Mouse (Mus musculus) midbrain, embryonic 14.5 days (tissue): Measurements from ENCODE around the gene Frs2. TPM values are rescaled to one million over a fixed set of nuclear protein-coding genes. Genes with fewer than 3 reads are reported as not detected.
A peak's percentile ranks its signal among the peaks of the same experiment; 100 is the strongest.

Experiments
- ATAC-seq: fragments of 200-750 bp; cut with Nextera tagmentation; 2 replicates; pipeline ENCODE4 v1.8.0; 2017; ENCODE audit warnings: moderate number of reproducible peaks, moderate library complexity; ENCODE audit not compliant: low FRiP score, low TSS enrichment
- DNase-seq: peaks from one replicate; pipeline ENCODE4 v3.0.0-alpha.2; 2015
- H3K27ac ChIP-seq: fragments of 300-500 bp; sonication (generic); replicated peaks from 2 replicates; pipeline ENCODE4 v1.5.1; 2014; ENCODE audit warnings: mild to moderate bottlenecking, low read depth, low read length, moderate library complexity
- H3K27me3 ChIP-seq: fragments of 300-500 bp; sonication (generic); 2 replicates; pipeline ENCODE4 v1.6.1; 2014; ENCODE audit warnings: low read length, control low read depth, mixed read lengths; ENCODE audit not compliant: control insufficient read depth, insufficient read depth
- H3K36me3 ChIP-seq: fragments of 300-500 bp; sonication (generic); 2 replicates; pipeline ENCODE4 v1.6.1; 2014; ENCODE audit warnings: low read length, control low read depth; ENCODE audit not compliant: control insufficient read depth, insufficient read depth
- H3K4me1 ChIP-seq: fragments of 300-500 bp; sonication (generic); 2 replicates; pipeline ENCODE4 v1.6.1; 2014; ENCODE audit warnings: mild to moderate bottlenecking, antibody characterized with exemption, low read length, control low read depth; ENCODE audit not compliant: control insufficient read depth, insufficient read depth
- H3K4me2 ChIP-seq: fragments of 300-500 bp; sonication (generic); 2 replicates; pipeline ENCODE4 v1.6.1; 2014; ENCODE audit warnings: mild to moderate bottlenecking, low read length, moderate library complexity
- H3K4me3 ChIP-seq: fragments of 300-500 bp; sonication (generic); replicated peaks from 2 replicates; pipeline ENCODE4 v1.5.1; 2014; ENCODE audit warnings: low read depth, low read length
- H3K9ac ChIP-seq: fragments of 300-500 bp; sonication (generic); replicated peaks from 2 replicates; pipeline ENCODE4 v1.6.1; 2014; ENCODE audit warnings: mild to moderate bottlenecking, low read length, moderate library complexity
- H3K9me3 ChIP-seq: fragments of 300-500 bp; sonication (generic); 2 replicates; pipeline ENCODE4 v1.6.1; 2016; ENCODE audit warnings: low read length, control low read depth, mixed read lengths; ENCODE audit not compliant: control insufficient read depth
- WGBS: fragments of 180-500 bp; shearing (Covaris S2); extraction: QIAGEN DNeasy Blood & Tissue Kit; methylation state at CpG from one replicate; pipeline ENCODE4 v1.1.7; 2014; 5-methylcytosine and 5-hydroxymethylcytosine counted together
- polyA plus RNA-seq: library from polyadenylated mRNA; unstranded; fragments of >200 nt; fragmentation: Nextera tagmentation; extraction: Ambion mirVana; gene quantifications from 2 replicates; pipeline ENCODE4 v1.2.1, GENCODE M21; 2014

Gene Frs2
- polyA plus RNA-seq, 1 experiment from 2014 or later = 30.3 TPM

DNA sequence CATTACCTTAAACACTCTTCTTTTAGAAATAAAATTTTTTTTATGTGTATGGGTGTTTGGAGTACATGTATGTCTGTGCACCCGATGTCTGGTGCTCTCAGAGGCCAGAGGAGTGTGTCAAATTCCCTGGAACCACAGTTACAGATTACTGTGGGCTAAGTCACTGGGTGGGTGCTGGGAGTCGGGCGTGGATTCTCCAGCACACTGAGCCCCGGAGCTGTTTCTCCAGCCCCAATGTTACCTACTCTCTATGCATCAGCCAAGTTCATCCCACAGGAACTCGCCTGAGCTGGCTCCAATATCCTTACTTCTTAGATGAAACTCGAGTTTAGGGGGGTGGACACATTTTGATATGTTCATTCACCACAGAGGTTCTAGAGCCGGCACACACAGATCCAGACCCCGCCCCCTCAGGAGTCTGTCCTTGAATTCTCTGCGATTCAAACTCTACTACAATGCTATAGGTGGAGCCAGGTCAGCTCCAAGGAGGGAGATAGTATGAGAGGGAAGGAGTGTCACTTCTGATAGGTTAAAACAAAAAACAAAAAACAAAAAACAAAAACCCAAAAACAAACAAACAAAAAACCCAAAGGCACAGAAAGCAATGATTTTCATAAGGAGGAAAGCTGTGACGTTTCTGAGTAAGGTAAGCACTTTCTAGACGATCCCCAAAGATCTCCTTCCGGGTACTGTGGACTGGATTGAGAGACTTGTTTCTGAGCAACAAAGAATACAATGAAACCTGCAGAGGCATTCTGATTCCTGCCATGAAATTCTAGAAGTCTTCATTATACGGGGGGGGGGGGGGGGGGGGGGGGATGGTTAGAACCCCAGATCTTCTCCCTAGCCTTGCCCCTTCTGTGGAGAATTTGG lies 25.5 kb upstream of the Frs2 start:
- H3K36me3 ChIP-seq = no peaks in the 10 kb centered on the region
- 35% methylated on average over 13 of the region's 13 CpGs for WGBS
- H3K9ac ChIP-seq = no peak overlapping the region
- H3K27me3 ChIP-seq = no peaks in the 10 kb centered on the region
- ATAC-seq = no peak
- no peak overlapping the region for H3K4me3 ChIP-seq
- no peaks in the 10 kb centered on the region for H3K4me1 ChIP-seq
- no peak overlapping the region for H3K27ac ChIP-seq
- H3K9me3 ChIP-seq = no peaks in the 10 kb centered on the region
- peak overlapping the region; percentile 17; the same call in 1 of the 2 replicates for H3K4me2 ChIP-seq
- DNase-seq = no peak

DNA sequence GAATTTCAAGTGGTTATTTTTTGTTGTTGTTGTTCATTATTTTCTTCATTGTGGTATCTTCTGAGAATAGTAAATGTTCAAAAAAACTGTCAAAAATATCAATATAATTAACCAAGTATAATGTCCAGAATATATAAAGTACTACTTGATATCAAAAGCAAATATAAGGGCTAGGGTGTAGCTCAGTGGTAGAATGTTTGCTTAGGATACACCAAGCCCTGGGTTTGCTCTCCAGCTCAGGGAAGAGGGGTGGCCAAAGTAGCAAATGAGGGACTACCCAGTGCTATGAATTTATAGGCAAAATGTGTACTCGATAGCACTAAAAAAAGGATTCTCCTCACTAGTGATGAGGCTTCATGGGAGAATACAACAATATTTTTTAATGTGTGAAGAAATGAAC lies 24.8 kb upstream of the Frs2 start:
- 92% methylated on average over 1 of the region's 1 CpGs for WGBS
- DNase-seq = no peak

DNA sequence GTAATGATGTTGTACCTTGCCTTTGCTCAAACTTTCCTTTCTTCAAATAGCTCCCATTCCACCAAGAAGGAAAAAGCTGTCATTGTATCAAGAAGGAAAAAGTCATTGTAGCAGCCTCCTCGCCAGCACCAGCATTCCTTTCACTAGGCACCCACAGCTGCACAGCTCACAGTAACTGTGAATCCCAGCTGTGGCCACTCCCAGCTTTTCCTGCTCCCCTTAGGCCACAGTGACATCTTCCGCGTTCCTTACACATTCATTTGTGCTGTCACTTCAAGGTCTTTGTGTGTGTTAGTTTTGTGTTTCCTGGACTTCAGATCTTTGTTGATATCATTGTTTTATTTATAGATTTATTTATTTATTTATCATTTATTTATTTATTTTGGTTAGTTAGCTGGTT lies 23.7 kb upstream of the Frs2 start:
- Histone ChIP-seq H3K27me3 (no peaks in the 10 kb centered on the region), H3K9me3 (no peaks in the 10 kb centered on the region), H3K4me3 (no peak overlapping the region), H3K9ac (no peak overlapping the region), H3K27ac (no peak overlapping the region), H3K4me1 (no peaks in the 10 kb centered on the region), H3K4me2 (no peak overlapping the region), H3K36me3 (no peaks in the 10 kb centered on the region)
- DNase-seq (no peak), ATAC-seq (no peak)
- WGBS = 58% methylated on average over 3 of the region's 3 CpGs

More for the DNA sequence above, 24.8 kb upstream of the Frs2 start:
- H3K4me1 ChIP-seq = no peaks in the 10 kb centered on the region
- H3K9me3 ChIP-seq = no peaks in the 10 kb centered on the region
- H3K4me2 ChIP-seq = no peak overlapping the region
- no peak overlapping the region for H3K9ac ChIP-seq
- H3K4me3 ChIP-seq = no peak overlapping the region
- no peak overlapping the region for H3K27ac ChIP-seq
- no peaks in the 10 kb centered on the region for H3K36me3 ChIP-seq
- H3K27me3 ChIP-seq = no peaks in the 10 kb centered on the region
- ATAC-seq = no peak

DNA sequence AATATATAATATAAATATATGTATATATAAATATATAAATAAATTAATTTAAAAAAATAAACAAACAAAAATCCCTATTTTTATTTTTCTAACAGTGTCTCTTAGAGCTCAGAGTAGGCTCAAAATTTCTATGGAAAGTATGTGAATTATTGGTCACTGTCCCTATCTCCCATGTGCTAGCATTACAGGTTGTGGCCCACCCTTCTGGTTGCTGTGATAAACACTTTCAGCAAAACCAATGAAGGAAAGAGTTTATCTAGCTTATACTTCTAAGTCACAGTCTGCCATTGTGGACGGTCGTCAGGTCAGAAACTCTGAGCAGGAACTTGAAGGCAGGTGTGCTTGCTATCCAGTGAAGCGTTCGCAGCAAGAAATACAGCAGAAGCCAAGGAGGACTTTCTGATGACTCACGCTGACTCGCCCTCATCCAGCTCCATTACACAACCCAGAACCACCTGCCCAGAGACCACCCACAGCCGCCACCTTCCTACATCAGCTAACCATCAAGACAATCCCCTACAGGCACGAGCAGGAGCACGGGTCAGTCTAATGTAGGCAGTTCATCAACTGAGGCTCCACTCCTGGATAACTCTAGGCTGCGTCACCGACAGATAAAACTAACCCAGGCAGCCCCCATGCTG lies 18.6 kb upstream of the Frs2 start:
- Histone ChIP-seq H3K36me3 (no peaks in the 10 kb centered on the region), H3K27ac (no peak overlapping the region), H3K4me2 (no peak overlapping the region), H3K27me3 (no peaks in the 10 kb centered on the region), H3K4me3 (no peak overlapping the region), H3K4me1 (no peaks in the 10 kb centered on the region), H3K9ac (no peak overlapping the region), H3K9me3 (no peaks in the 10 kb centered on the region)
- 93% methylated on average over 11 of the region's 11 CpGs for WGBS
- DNase-seq (no peak), ATAC-seq (no peak)

DNA sequence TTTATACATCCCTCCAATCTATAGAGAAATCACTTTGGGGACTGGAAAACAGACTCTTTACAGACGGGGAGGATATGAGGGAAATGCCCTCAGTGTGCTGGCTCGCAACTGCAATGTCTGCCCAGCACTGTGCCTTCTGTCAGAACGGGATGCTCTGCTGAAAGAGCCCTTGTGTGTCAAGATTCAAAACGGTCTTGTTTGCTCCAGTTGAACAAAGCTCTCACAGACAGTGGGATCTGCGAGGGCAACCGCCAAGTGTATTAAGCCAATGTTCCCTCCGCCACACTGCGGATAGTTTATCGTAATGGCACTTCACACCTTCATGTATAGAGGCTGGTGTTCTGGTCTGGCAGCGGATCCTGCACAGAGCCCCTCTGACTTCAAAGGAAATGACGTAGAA lies 14.3 kb upstream of the Frs2 start:
- 63% methylated on average over 11 of the region's 11 CpGs for WGBS

DNA sequence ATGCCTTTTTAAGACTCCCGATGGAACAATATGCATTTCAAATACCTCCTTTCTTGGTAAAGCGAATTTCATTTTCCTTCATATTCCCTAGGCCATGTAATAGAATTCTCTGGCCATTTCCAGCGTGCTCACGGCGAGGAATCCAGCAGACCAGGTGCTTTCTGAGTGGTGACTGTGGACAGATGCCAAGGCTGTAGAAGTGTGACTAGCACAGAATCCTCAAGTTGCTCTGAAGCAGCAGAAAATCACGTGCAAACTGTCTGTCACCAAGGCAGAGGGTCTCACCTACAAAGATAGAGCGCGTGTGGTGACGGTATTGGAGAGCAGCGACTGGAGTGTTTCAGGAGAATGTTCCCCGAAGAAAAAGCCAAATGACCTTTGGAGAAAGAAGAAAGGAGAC lies 11.8 kb upstream of the Frs2 start:
- H3K9ac ChIP-seq = no peak overlapping the region
- no peaks in the 10 kb centered on the region for H3K27me3 ChIP-seq
- H3K27ac ChIP-seq = no peak overlapping the region
- ATAC-seq (no peak), DNase-seq (no peak)
- no peaks in the 10 kb centered on the region for H3K36me3 ChIP-seq
- H3K4me1 ChIP-seq = no peaks in the 10 kb centered on the region
- WGBS = 84% methylated on average over 11 of the region's 11 CpGs
- H3K4me3 ChIP-seq = no peak overlapping the region
- no peaks in the 10 kb centered on the region for H3K9me3 ChIP-seq
- no peak overlapping the region for H3K4me2 ChIP-seq

More for the DNA sequence above, 14.3 kb upstream of the Frs2 start:
- no peaks in the 10 kb centered on the region for H3K9me3 ChIP-seq
- DNase-seq = peak; percentile 21
- no peaks in the 10 kb centered on the region for H3K36me3 ChIP-seq
- no peak overlapping the region for H3K27ac ChIP-seq
- no peak overlapping the region for H3K9ac ChIP-seq
- no peak overlapping the region for H3K4me3 ChIP-seq
- H3K27me3 ChIP-seq = no peaks in the 10 kb centered on the region
- no peaks in the 10 kb centered on the region for H3K4me1 ChIP-seq
- ATAC-seq = no peak
- no peak overlapping the region for H3K4me2 ChIP-seq

DNA sequence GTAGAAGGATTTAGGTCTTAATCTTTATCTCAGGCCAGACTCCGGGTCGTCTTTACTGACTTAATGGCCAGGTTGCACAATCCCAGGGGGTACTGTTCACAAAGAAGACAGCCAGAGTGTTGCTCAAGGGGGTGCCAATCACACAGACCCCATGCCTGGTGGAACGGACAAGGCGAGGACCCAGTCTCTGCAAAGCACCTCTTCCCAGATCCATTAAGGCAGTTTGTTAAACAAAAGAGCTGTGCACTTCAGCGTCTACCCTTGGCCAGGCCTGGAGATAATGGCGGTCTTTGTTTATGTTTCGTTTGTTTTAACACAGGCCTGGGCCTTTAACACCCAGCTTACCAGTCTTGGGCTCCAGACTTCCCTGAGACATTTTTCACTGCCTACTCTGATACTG lies 3.9 kb upstream of the Frs2 start:
- WGBS = 7% methylated on average over 7 of the region's 7 CpGs
- Histone ChIP-seq H3K9me3 (no peaks in the 10 kb centered on the region), H3K9ac (no peak overlapping the region), H3K4me2 (no peak overlapping the region), H3K4me3 (no peak overlapping the region), H3K27ac (no peak overlapping the region), H3K27me3 (no peaks in the 10 kb centered on the region), H3K36me3 (no peaks in the 10 kb centered on the region), H3K4me1 (peaks cover 16% of the 10 kb centered on the region)
- ATAC-seq = no peak
- DNase-seq = peak; percentile 27

DNA sequence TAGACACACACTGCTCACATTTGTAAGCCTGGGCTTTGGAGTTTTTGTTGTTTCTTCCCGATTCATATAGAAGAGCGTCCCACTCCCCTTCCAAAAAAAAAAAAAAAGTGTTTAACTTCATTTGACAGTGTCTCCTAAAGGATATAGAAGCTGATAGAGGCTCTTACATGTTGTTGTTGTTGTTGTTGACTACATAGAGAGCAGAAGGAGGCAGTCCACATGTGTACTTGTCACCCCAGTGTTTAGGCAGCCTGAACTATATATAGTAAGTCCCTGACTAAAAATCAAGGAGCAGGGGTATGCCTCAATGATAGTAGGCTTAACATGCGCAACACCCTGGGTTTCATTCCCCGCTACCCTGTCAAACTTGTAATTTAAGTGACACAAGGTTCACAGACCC lies 3.3 kb upstream of the Frs2 start:
- Histone ChIP-seq H3K4me2 (no peak overlapping the region), H3K36me3 (no peaks in the 10 kb centered on the region), H3K9ac (no peak overlapping the region), H3K4me1 (peaks cover 16% of the 10 kb centered on the region), H3K4me3 (no peak overlapping the region), H3K9me3 (no peaks in the 10 kb centered on the region), H3K27ac (no peak overlapping the region), H3K27me3 (no peaks in the 10 kb centered on the region)
- ATAC-seq (no peak), DNase-seq (no peak)
- 40% methylated on average over 4 of the region's 4 CpGs for WGBS

DNA sequence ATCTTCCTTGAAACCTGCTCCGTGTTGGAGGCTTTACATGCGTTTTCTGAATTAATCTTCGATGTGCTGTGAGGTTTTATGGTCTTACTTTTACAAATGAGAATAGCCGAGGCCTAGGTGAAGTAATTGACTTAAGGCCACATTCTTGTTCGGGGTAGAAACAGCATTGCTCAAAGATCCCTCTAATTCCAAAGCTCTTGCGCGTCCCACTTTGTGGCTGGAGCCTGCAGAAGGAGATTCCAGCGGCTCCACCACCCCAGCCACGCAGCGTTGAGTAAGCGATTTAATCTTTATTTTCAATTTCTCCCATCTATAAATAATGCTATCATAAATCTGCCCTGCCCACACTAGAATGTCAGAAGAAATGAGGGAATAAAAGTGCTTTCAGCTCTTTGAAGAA lies 2.9 kb upstream of the Frs2 start:
- H3K4me2 ChIP-seq = no peak overlapping the region
- H3K27me3 ChIP-seq = no peaks in the 10 kb centered on the region
- WGBS = 8% methylated on average over 11 of the region's 11 CpGs
- peaks cover 16% of the 10 kb centered on the region for H3K4me1 ChIP-seq
- H3K9ac ChIP-seq = no peak overlapping the region
- ATAC-seq = no peak
- no peak overlapping the region for H3K4me3 ChIP-seq
- H3K27ac ChIP-seq = no peak overlapping the region
- peak; percentile 14 for DNase-seq
- no peaks in the 10 kb centered on the region for H3K36me3 ChIP-seq
- no peaks in the 10 kb centered on the region for H3K9me3 ChIP-seq
